Mouse (Mus musculus) C2C12 (cell line): ENCODE results near the gene Ubash3a.

Source experiments
- CTCF ChIP-seq: IDR thresholded peaks from one replicate; pipeline ENCODE4 v1.5.1; 2011; ENCODE audit not compliant: control insufficient read depth, insufficient read depth, insufficient read length
- FOSL1 ChIP-seq: IDR thresholded peaks from one replicate; pipeline ENCODE4 v1.8.0; 2011; ENCODE audit warnings: mild to moderate bottlenecking, low read length; ENCODE audit not compliant: poor library complexity, insufficient read depth, severe bottlenecking
- MYOD1 ChIP-seq: IDR thresholded peaks from one replicate; pipeline ENCODE4 v1.6.1; 2011; ENCODE audit warnings: low read depth; ENCODE audit not compliant: control insufficient read depth, insufficient read length
- USF1 ChIP-seq: IDR thresholded peaks from one replicate; pipeline ENCODE4 v1.6.1; 2011; ENCODE audit warnings: low read depth, mild to moderate bottlenecking, control low read depth, moderate library complexity

DNA sequence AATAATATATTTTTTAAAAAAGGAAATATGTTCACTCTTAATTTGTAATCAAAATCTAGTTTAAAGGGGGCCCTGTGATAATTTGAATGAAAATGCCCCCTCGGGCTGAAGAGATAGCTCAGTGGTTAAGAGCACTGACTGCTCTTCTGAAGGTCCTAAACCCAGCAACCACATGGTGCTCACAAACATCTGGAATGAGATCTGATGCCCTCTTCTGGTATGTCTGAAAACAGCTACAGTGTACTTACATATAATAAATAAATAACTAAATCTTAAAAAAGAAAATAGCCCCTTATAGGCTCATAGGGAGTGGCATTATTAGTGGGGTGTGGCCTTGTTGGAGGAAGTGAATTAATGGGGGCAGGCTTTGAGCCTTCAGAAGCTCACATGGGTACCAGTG lies 49.5 kb downstream of the Ubash3a start:
- TF ChIP-seq CTCF (no peak), USF1 (no peak), MYOD1 (no peak), FOSL1 (no peak)
